Mouse (Mus musculus): ENCODE results near the gene Stmnd1. TPM values are rescaled to one million over a fixed set of nuclear protein-coding genes. Genes with fewer than 3 reads are reported as not detected.

Stmnd1 gene
- polyA plus RNA-seq, 1 experiment from 2014 or later: not detected

DNA sequence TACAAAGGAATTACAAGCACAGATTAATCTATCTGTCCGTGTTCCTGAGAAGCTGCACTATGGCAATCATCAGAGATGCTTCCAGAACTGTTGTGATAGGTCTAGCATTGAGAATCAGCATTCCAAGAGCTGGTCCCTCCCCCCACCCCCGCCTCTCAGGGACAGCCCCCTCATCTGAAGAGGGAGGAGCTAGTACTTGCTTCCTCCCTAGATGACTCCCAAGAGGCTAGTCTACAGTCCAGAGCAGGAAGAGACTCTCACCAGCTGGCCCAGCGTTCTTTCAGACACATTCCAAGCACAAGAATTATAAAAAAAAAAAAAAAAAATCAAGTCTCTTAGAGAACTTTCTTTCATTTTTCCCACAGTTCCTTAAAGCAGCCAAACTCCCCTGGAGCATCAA, 5.2 kb upstream of the Stmnd1 start:
- 60% methylated on average over 3 of the region's 3 CpGs for WGBS (ENCODE audit: missing documents)
- H3K27ac ChIP-seq: no peak overlapping the region
- no peaks in the 10 kb centered on the region for H3K79me2 ChIP-seq (ENCODE audit: inconsistent target)
- H3K4me3 ChIP-seq (ENCODE audit: inconsistent target): no peak overlapping the region
- H3K36me3 ChIP-seq (ENCODE audit: inconsistent target): no peaks in the 10 kb centered on the region

DNA sequence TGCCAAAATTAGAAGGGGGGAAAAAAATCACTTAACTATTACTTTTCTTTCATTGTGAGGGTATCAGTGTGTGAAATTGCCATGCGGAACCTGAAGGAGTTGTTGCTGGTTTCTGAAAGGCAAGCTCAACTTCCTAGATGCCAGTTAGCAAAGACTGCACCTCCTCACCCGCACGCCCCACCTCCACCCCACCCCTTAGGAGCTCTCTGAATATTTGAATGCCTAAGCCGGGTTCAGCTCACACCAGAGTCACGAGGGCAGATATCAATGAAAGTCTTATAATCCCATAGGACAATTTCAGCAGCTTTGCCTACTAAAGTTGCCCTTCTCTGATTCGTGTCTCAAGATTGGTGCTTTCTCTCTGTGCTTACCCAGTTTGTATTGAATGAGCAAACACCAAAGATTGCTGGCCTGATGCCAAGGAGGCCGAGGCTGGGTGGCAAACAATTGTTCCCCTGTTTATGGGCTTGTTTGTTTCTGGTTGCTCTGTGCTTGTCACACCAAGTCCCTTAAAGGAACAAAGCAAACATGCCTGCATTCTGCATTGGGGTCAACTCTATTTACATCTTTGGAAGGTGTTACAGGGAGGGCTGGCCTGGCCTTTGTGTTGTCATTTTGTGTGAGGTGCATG, 4.6 kb upstream of the Stmnd1 start:
- Histone ChIP-seq H3K36me3 (ENCODE audit: inconsistent target) (no peaks in the 10 kb centered on the region), H3K4me3 (ENCODE audit: inconsistent target) (no peak overlapping the region), H3K27ac (no peak overlapping the region), H3K79me2 (ENCODE audit: inconsistent target) (no peaks in the 10 kb centered on the region)
- 59% methylated on average over 7 of the region's 7 CpGs for WGBS (ENCODE audit: missing documents)

DNA sequence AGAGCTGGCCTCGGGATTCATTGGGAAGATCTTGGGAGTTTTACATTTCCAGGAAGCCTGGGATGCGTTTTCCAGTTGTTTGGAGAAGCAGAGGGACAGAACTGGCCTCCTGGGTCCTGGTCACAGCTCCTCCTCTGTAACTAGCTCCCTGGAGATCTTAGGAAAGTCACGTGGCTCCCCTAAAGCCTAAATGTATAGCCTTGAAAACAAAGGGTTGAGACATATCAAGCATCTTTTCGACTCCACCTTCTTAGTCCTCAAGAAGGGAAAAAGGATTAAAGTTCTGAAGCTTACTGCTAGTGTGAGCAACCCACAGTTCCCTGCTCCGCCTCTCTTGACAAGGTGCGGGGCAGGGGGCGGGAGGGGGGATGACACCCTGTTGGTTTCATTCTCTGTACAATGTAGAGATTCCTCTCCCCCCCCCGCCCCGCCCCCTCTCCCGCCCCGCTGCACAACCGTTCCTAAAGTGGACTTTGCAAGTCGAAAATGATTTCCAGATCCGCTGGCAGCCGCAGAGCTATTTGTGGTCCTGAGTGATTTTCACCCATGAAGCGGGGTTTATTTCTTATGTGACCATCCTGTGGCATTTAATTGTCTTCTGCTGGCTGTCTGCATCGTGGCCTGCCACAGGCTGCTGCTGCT, 589 bp upstream of the Stmnd1 start:
- Histone ChIP-seq H3K27ac (no peak overlapping the region), H3K36me3 (ENCODE audit: inconsistent target) (no peaks in the 10 kb centered on the region), H3K79me2 (ENCODE audit: inconsistent target) (no peaks in the 10 kb centered on the region), H3K4me3 (ENCODE audit: inconsistent target) (no peak overlapping the region)
- 31% methylated on average over 13 of the region's 17 CpGs for WGBS (ENCODE audit: missing documents)

- H3K36me3 ChIP-seq (ENCODE audit: inconsistent target): no peaks in the 10 kb centered on the region
- H3K79me2 ChIP-seq (ENCODE audit: inconsistent target): no peaks in the 10 kb centered on the region
- no peak overlapping the region for H3K27ac ChIP-seq
- H3K4me3 ChIP-seq (ENCODE audit: inconsistent target): no peak overlapping the region
- WGBS (ENCODE audit: missing documents): 90% methylated on average over 4 of the region's 4 CpGs
These were observed 2.2 kb downstream of the Stmnd1 start for GRCm38 (mm10) chr13:46275701-46276100.

DNA sequence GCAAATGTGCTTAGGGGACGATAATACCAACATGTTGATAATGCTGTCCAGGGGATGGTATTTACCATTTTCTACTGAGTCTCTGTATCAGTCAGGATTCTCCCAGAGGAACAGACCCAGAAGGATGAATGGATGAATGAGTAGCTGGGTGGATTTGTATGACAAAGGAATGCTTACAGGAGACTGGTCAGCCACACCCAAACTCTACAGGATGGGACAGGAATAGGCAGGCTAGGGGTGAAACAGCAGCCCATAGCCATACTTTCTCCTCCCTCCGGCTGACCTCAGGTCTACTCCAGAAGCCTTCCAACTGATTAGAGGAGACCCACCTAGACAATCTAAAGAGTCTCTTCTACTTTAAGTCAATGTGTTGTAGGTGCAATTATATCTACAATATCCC, 9.0 kb downstream of the Stmnd1 start:
- no peak overlapping the region for H3K4me3 ChIP-seq (ENCODE audit: inconsistent target)
- H3K36me3 ChIP-seq (ENCODE audit: inconsistent target): no peaks in the 10 kb centered on the region
- WGBS (ENCODE audit: missing documents): 94% methylated on average over 2 of the region's 2 CpGs
- H3K79me2 ChIP-seq (ENCODE audit: inconsistent target): no peaks in the 10 kb centered on the region
- no peak overlapping the region for H3K27ac ChIP-seq

- H3K36me3 ChIP-seq (ENCODE audit: inconsistent target): no peaks in the 10 kb centered on the region
- no peaks in the 10 kb centered on the region for H3K79me2 ChIP-seq (ENCODE audit: inconsistent target)
- no peak overlapping the region for H3K4me3 ChIP-seq (ENCODE audit: inconsistent target)
- no peak overlapping the region for H3K27ac ChIP-seq
- WGBS (ENCODE audit: missing documents): 87% methylated on average over 8 of the region's 8 CpGs
These were observed 14.3 kb downstream of the Stmnd1 start for GRCm38 (mm10) chr13:46287801-46288200.

- Histone ChIP-seq H3K36me3 (ENCODE audit: inconsistent target) (no peaks in the 10 kb centered on the region), H3K27ac (no peak overlapping the region), H3K79me2 (ENCODE audit: inconsistent target) (no peaks in the 10 kb centered on the region), H3K4me3 (ENCODE audit: inconsistent target) (no peak overlapping the region)
- WGBS (ENCODE audit: missing documents): 88% methylated on average over 5 of the region's 5 CpGs
These were observed 14.9 kb downstream of the Stmnd1 start for GRCm38 (mm10) chr13:46288372-46288771.

DNA sequence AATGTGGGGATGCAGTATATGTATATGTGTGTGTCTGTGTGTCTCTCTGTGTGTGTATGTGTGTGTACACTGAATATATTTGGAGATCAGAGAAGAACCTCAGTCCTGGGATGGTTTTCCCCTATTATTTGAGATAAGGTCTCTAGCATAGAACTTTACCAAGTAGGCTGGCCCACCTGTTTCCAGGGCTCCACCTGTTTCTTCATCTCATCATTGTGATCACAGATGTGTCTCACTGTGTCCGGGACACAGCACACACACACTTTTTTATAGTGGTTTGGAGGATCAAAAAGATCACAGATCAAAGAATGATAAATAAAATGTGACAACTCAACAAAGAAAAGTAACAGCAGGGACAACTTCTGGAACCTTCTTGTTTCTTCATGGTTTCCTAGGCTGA, 17.0 kb downstream of the Stmnd1 start:
- WGBS (ENCODE audit: missing documents): 77% methylated on average over 1 of the region's 1 CpGs
- Histone ChIP-seq H3K36me3 (ENCODE audit: inconsistent target) (no peaks in the 10 kb centered on the region), H3K4me3 (ENCODE audit: inconsistent target) (no peak overlapping the region), H3K79me2 (ENCODE audit: inconsistent target) (no peaks in the 10 kb centered on the region), H3K27ac (no peak overlapping the region)

- Histone ChIP-seq H3K36me3 (ENCODE audit: inconsistent target) (no peaks in the 10 kb centered on the region), H3K79me2 (ENCODE audit: inconsistent target) (no peaks in the 10 kb centered on the region), H3K4me3 (ENCODE audit: inconsistent target) (no peak overlapping the region), H3K27ac (no peak overlapping the region)
These were observed 20.8 kb downstream of the Stmnd1 start for GRCm38 (mm10) chr13:46294365-46294764.

- no peaks in the 10 kb centered on the region for H3K36me3 ChIP-seq (ENCODE audit: inconsistent target)
- H3K27ac ChIP-seq: no peak overlapping the region
- H3K4me3 ChIP-seq (ENCODE audit: inconsistent target): no peak overlapping the region
- no peaks in the 10 kb centered on the region for H3K79me2 ChIP-seq (ENCODE audit: inconsistent target)
- WGBS (ENCODE audit: missing documents): 84% methylated on average over 4 of the region's 4 CpGs
These were observed 24.2 kb downstream of the Stmnd1 start for GRCm38 (mm10) chr13:46297701-46298100.

DNA sequence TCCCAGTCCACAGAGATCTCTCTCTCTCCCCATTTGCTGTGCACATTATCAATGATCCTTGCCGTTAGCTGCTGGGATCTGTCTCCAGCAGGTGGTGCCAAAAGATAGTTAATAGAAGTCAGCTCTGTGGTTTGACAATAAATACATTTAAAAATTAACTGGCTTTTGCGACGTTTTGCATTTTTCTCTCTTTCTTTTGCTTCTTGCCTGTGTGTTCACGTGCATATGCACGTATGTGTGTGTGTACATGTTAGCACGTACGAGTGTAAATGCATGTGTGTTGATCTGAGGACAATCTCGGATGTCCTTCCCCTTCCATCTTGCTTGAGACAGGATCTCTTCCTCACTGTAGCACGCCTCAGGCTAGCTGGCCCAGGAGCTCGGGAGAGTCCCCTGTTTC, 37.3 kb downstream of the Stmnd1 start:
- no peak overlapping the region for H3K4me3 ChIP-seq (ENCODE audit: inconsistent target)
- 31% methylated on average over 10 of the region's 10 CpGs for WGBS (ENCODE audit: missing documents)
- no peaks in the 10 kb centered on the region for H3K79me2 ChIP-seq (ENCODE audit: inconsistent target)
- H3K27ac ChIP-seq: no peak overlapping the region
- H3K36me3 ChIP-seq (ENCODE audit: inconsistent target): no peaks in the 10 kb centered on the region

- Histone ChIP-seq H3K27ac (no peak overlapping the region), H3K4me3 (ENCODE audit: inconsistent target) (no peak overlapping the region), H3K79me2 (ENCODE audit: inconsistent target) (no peaks in the 10 kb centered on the region), H3K36me3 (ENCODE audit: inconsistent target) (no peaks in the 10 kb centered on the region)
- 90% methylated on average over 5 of the region's 5 CpGs for WGBS (ENCODE audit: missing documents)
These were observed 39.7 kb downstream of the Stmnd1 start for GRCm38 (mm10) chr13:46313176-46313575.

- Histone ChIP-seq H3K79me2 (ENCODE audit: inconsistent target) (no peaks in the 10 kb centered on the region), H3K4me3 (ENCODE audit: inconsistent target) (no peak overlapping the region), H3K36me3 (ENCODE audit: inconsistent target) (no peaks in the 10 kb centered on the region), H3K27ac (no peak overlapping the region)
- WGBS (ENCODE audit: missing documents): 94% methylated on average over 7 of the region's 7 CpGs
These were observed 41.6 kb downstream of the Stmnd1 start for GRCm38 (mm10) chr13:46315165-46315564.

GRCm38 (mm10) chr13:46326351-46326985, 52.9 kb downstream of the Stmnd1 start:
- H3K27ac ChIP-seq: no peak overlapping the region
- 68% methylated on average over 4 of the region's 4 CpGs for WGBS (ENCODE audit: missing documents)
- H3K4me3 ChIP-seq (ENCODE audit: inconsistent target): no peak overlapping the region
- H3K79me2 ChIP-seq (ENCODE audit: inconsistent target): no peaks in the 10 kb centered on the region
- H3K36me3 ChIP-seq (ENCODE audit: inconsistent target): no peaks in the 10 kb centered on the region

DNA sequence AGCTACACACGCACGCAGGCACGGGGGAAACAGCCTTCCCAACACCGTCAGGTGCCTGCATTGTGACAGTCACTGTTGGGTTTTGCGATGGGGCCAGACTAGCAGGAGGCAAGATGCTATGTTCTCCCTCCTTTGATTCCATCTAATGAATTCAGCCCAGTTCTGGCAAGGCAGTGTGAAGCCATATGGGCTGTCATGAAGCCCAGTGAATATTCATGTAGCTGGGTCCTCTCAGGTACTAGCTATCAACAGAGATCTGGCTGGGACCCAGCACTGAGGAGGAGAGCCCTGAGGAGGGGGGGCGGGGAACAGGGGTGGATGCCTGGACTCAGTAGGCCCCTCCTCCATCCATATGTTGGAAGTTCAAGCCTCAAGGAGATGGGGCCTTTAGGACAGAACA, 61.5 kb downstream of the Stmnd1 start:
- H3K4me3 ChIP-seq (ENCODE audit: inconsistent target): no peak overlapping the region
- 88% methylated on average over 6 of the region's 6 CpGs for WGBS (ENCODE audit: missing documents)
- H3K36me3 ChIP-seq (ENCODE audit: inconsistent target): no peaks in the 10 kb centered on the region
- no peak overlapping the region for H3K27ac ChIP-seq
- H3K79me2 ChIP-seq (ENCODE audit: inconsistent target): no peaks in the 10 kb centered on the region

Data from macrophage (primary cell).